Mouse (Mus musculus): ENCODE results near the gene Rprml. TPM values are rescaled to one million over a fixed set of nuclear protein-coding genes. Genes with fewer than 3 reads are reported as not detected.
"Not testable (repeated sequence)": the region's sequence is repeated elsewhere in the genome, so short reads cannot be mapped to it uniquely, and the experiment has no call there.

The Rprml gene
- polyA plus RNA-seq, 1 experiment from 2014 or later, result not detected

DNA sequence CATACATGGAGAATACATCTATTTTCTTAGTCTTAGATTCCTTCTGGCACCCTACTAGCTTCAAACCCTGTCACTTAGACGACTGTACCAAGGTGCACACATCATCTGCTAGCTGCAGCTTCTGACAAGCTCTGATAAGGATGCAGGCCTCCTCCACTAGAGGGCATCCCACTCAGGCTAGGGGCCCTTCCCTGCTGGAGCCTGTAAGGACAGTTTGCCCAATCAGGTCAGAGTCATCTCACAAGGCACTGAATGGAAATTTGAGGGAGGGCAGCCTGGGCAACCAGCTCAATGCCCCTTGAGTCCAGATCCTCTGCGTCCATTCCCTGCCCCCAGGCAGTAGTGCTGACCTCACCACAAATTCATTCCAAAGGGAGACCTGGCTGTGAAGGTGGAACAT, 27.7 kb downstream of the Rprml start:
- not testable (repeated sequence) for H3K4me2 ChIP-seq (replicated peaks; ENCODE audit: low read depth, low read length); H3K27ac ChIP-seq (ENCODE audit: low read depth, low read length); H3K9me3 ChIP-seq (ENCODE audit: control insufficient read depth, low read length); H3K4me3 ChIP-seq (ENCODE audit: low read length); ATAC-seq (ENCODE audit: low FRiP score, low TSS enrichment); H3K4me1 ChIP-seq (ENCODE audit: control insufficient read depth, insufficient read depth, low read length); H3K9ac ChIP-seq (ENCODE audit: low read depth, low read length); H3K27me3 ChIP-seq (ENCODE audit: control insufficient read depth, insufficient read depth, low read length)
- 42% methylated on average over 2 of the region's 2 CpGs for WGBS
- peaks cover 51% of the 10 kb centered on the region for H3K36me3 ChIP-seq (ENCODE audit: control insufficient read depth, insufficient read depth, low read length)

DNA sequence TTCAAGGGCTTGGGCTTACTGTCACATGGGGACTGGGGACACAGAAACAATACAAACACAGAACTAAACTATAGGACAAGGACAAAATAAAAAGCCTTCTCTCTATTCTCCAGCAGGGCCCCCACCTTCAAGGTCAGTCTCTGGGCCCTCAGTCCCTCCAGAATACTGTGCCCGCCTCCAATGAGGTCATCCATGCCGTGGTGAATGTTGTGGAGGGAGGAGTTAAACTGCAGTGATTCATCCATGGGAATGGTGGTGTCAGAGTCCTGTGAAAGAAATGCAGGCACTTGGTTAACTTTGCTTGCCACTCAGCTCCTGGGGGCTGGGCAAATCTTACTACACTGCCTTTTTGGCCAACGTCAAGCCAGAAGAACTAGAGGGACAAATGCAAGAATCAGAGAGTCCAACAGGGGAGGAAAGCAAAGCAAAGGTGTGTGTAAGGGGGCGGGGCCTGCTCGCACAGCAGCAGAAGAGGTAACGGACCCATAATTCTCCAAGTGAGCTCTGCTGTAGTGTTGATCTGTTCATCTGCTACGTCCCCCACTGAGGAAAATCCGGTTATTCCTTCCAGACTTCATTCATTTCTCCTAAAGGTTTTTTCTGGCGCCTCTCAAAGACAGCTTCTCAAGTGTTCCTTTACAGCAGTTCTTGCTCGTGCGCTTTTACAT, 34.4 kb downstream of the Rprml start:
- H3K9ac ChIP-seq (ENCODE audit: low read depth, low read length), result no peak overlapping the region
- H3K9me3 ChIP-seq (ENCODE audit: control insufficient read depth, low read length), result no peaks in the 10 kb centered on the region
- no peak overlapping the region for H3K27ac ChIP-seq (ENCODE audit: low read depth, low read length)
- ATAC-seq (ENCODE audit: low FRiP score, low TSS enrichment), result no peak
- 82% methylated on average over 11 of the region's 11 CpGs for whole genome bisulfite sequencing
- no peaks in the 10 kb centered on the region for H3K27me3 ChIP-seq (ENCODE audit: control insufficient read depth, insufficient read depth, low read length)
- H3K4me3 ChIP-seq (ENCODE audit: low read length), result no peak overlapping the region
- no peak overlapping the region for H3K4me2 ChIP-seq (replicated peaks; ENCODE audit: low read depth, low read length)
- peaks cover 90% of the 10 kb centered on the region for H3K36me3 ChIP-seq (ENCODE audit: control insufficient read depth, insufficient read depth, low read length)
- H3K4me1 ChIP-seq (ENCODE audit: control insufficient read depth, insufficient read depth, low read length), result no peaks in the 10 kb centered on the region; the same call in 1 of the 2 replicates

DNA sequence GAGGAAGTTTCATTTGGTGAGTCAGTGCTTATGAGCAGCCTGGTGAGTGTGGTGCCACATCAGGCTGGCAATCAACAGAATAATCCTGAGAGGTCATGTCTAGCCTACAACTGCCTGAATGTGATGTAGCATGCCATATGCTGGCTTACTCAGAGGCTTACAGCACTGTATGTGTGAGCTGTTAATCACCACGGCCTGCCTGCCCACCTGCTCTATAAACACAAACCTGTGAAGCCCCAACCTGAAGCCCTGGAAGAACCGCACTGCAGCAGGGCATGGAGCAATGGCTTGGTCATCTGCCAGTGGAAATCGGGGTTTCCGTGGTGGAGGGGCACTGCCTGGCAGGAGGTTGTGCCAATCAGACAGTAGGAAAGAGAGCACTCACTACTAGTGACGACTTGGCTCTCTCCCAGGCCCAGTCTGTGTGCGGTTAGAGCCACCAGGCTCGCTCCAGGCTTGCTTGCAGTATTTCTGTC, 35.9 kb downstream of the Rprml start:
- Histone ChIP-seq H3K27ac (ENCODE audit: low read depth, low read length) (no peak overlapping the region), H3K4me1 (ENCODE audit: control insufficient read depth, insufficient read depth, low read length) (peaks cover 5% of the 10 kb centered on the region; the same call in 1 of the 2 replicates), H3K4me2 (replicated peaks; ENCODE audit: low read depth, low read length) (no peak overlapping the region), H3K9me3 (ENCODE audit: control insufficient read depth, low read length) (no peaks in the 10 kb centered on the region), H3K4me3 (ENCODE audit: low read length) (no peak overlapping the region), H3K9ac (ENCODE audit: low read depth, low read length) (no peak overlapping the region), H3K27me3 (ENCODE audit: control insufficient read depth, insufficient read depth, low read length) (no peaks in the 10 kb centered on the region), H3K36me3 (ENCODE audit: control insufficient read depth, insufficient read depth, low read length) (peaks cover 78% of the 10 kb centered on the region)
- WGBS, result 85% methylated on average over 7 of the region's 7 CpGs
- ATAC-seq (ENCODE audit: low FRiP score, low TSS enrichment), result no peak

DNA sequence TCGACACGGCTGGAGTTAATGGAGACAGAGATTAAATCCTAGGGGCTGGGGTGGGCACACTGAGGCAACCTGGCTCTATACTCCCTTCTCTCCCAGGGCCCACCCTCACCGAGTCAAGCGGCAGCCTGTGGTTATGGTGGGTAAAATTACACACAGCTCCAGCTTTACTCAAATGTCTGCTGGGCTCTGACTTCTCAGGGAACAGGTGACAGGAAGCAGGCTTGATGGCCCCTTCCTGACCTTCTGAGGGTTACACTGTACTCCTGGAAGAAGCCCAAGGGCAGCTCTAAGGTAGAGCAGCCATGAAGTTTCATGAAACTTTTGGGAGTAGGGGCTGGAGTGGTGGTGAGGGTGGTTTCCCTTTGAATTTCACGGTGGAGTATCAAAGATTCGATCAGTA, 37.3 kb downstream of the Rprml start:
- H3K9me3 ChIP-seq (ENCODE audit: control insufficient read depth, low read length), result no peaks in the 10 kb centered on the region
- peak overlapping the region; percentile 63 for H3K27ac ChIP-seq (ENCODE audit: low read depth, low read length)
- ATAC-seq (ENCODE audit: low FRiP score, low TSS enrichment), result peak; percentile 44; the same call in 1 of the 2 replicates
- no peak overlapping the region for H3K4me3 ChIP-seq (ENCODE audit: low read length)
- peaks cover 5% of the 10 kb centered on the region; the same call in 1 of the 2 replicates for H3K4me1 ChIP-seq (ENCODE audit: control insufficient read depth, insufficient read depth, low read length)
- H3K36me3 ChIP-seq (ENCODE audit: control insufficient read depth, insufficient read depth, low read length), result peaks cover 64% of the 10 kb centered on the region
- H3K4me2 ChIP-seq (replicated peaks; ENCODE audit: low read depth, low read length), result no peak overlapping the region
- 67% methylated on average over 6 of the region's 6 CpGs for WGBS
- no peaks in the 10 kb centered on the region for H3K27me3 ChIP-seq (ENCODE audit: control insufficient read depth, insufficient read depth, low read length)
- 0 out of 2 replicates have a peak overlapping the region, but pooled peaks have one; percentile 7 for H3K9ac ChIP-seq (ENCODE audit: low read depth, low read length)

DNA sequence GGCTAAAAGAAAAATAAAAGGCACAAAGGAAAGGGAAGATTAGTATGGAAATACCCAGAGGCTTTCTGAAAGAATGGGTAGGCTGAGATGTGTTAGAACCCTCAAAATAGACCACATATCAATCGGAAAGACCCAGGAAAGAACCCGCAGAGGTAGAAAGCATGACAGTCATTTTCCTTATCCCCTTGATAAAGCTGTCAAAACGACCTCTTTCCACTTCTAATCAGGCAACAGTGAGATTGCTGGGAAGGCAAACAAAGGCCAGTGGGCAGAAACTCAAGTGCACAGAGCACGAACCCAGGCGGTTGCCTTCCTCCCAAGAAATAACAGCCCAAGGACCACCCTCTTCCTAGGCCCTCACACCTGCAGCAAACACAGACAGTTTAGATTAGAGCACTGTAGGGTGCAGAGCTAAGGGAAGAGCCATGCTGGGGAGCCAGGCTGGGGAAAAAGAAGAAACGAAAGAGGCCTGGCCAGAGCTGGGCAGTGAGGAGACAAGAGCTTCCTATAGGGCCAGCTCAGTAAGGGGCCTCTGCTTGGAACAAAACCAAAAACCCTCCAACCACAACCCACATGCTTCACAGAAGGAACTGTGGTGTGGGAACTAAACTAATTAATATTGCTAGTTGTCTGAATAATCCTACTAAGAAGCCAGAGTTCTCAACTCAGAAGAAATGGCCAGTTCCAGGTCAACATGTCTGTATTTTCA, 39.1 kb downstream of the Rprml start:
- Histone ChIP-seq H3K27ac (ENCODE audit: low read depth, low read length) (peak overlapping the region; percentile 47; the same call in 1 of the 2 replicates), H3K9ac (ENCODE audit: low read depth, low read length) (no peak overlapping the region), H3K36me3 (ENCODE audit: control insufficient read depth, insufficient read depth, low read length) (peaks cover 48% of the 10 kb centered on the region), H3K27me3 (ENCODE audit: control insufficient read depth, insufficient read depth, low read length) (no peaks in the 10 kb centered on the region), H3K4me1 (ENCODE audit: control insufficient read depth, insufficient read depth, low read length) (peaks cover 5% of the 10 kb centered on the region; the same call in 1 of the 2 replicates), H3K9me3 (ENCODE audit: control insufficient read depth, low read length) (no peaks in the 10 kb centered on the region), H3K4me2 (replicated peaks; ENCODE audit: low read depth, low read length) (no peak overlapping the region), H3K4me3 (ENCODE audit: low read length) (no peak overlapping the region)
- WGBS, result 75% methylated on average over 6 of the region's 6 CpGs
- ATAC-seq (ENCODE audit: low FRiP score, low TSS enrichment), result no peak

DNA sequence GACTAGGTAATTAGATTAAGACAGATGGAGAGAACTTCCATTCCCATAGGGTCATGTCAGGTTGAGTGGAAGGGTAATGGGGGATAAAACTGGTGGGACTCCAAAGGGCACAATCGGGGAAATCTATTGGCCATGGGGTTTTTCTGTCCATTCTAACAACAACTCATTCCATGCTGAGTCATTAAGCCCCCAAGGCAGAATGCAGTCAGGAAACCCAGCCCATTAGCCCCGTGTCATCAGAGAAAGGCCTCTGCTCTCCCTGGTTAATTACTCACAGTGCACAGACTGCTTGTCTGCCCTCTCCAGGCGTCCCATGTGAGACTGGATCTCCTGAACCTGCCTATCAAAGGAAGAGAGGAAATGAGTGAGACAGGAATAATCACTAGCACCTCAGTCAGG, 39.6 kb downstream of the Rprml start:
- peak; percentile 39; the same call in 1 of the 2 replicates for ATAC-seq (ENCODE audit: low FRiP score, low TSS enrichment)
- peaks cover 42% of the 10 kb centered on the region for H3K36me3 ChIP-seq (ENCODE audit: control insufficient read depth, insufficient read depth, low read length)
- no peaks in the 10 kb centered on the region for H3K27me3 ChIP-seq (ENCODE audit: control insufficient read depth, insufficient read depth, low read length)
- H3K4me2 ChIP-seq (replicated peaks; ENCODE audit: low read depth, low read length), result no peak overlapping the region
- no peak overlapping the region for H3K9ac ChIP-seq (ENCODE audit: low read depth, low read length)
- H3K4me1 ChIP-seq (ENCODE audit: control insufficient read depth, insufficient read depth, low read length), result peaks cover 5% of the 10 kb centered on the region; the same call in 1 of the 2 replicates
- no peak overlapping the region for H3K27ac ChIP-seq (ENCODE audit: low read depth, low read length)
- no peak overlapping the region for H3K4me3 ChIP-seq (ENCODE audit: low read length)
- 31% methylated on average over 3 of the region's 3 CpGs for WGBS
- no peaks in the 10 kb centered on the region for H3K9me3 ChIP-seq (ENCODE audit: control insufficient read depth, low read length)

DNA sequence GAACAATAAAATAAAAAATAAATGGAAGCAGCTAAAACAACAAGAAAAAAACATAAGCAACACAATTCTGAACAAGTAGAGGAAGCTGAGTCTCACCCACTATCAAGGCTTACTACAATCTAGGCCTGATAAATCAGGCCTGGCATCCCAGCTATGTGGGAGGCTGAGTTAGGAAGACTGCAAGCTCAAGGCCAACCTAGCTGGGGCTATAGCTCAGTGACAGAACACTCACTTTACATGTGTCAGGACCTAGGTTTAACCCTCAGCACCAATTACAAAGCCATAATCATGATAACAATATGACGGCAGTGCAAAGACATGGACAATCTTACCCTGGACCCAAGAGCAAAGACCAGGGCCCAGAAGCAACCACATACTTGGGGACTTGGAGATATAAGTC, 41.7 kb downstream of the Rprml start:
- peaks cover 22% of the 10 kb centered on the region for H3K36me3 ChIP-seq (ENCODE audit: control insufficient read depth, insufficient read depth, low read length)
- peaks cover 5% of the 10 kb centered on the region; the same call in 1 of the 2 replicates for H3K4me1 ChIP-seq (ENCODE audit: control insufficient read depth, insufficient read depth, low read length)
- no peak overlapping the region for H3K4me3 ChIP-seq (ENCODE audit: low read length)
- H3K27me3 ChIP-seq (ENCODE audit: control insufficient read depth, insufficient read depth, low read length), result no peaks in the 10 kb centered on the region
- H3K9ac ChIP-seq (ENCODE audit: low read depth, low read length), result no peak overlapping the region
- WGBS, result 89% methylated on average over 1 of the region's 1 CpGs
- no peak overlapping the region for H3K4me2 ChIP-seq (replicated peaks; ENCODE audit: low read depth, low read length)
- no peak for ATAC-seq (ENCODE audit: low FRiP score, low TSS enrichment)
- no peak overlapping the region for H3K27ac ChIP-seq (ENCODE audit: low read depth, low read length)
- no peaks in the 10 kb centered on the region for H3K9me3 ChIP-seq (ENCODE audit: control insufficient read depth, low read length)

DNA sequence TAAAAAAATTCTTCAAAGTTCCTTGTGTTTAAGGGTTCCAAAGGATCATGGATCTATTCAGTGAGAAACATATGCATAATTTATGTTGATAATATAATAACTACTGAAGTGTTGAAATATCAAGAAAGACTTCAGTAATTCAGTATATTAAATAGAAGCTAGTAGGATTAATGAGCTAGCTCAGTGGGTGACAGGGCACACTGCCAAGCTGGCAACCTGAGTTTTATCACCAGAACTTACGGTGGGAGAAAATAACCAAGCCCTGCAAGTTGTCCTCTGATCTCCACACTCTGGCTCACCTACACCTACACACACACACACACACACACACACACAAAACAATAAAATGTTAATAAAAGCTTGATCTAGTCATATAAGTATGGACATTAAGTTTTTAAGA, 43.9 kb downstream of the Rprml start:
- Histone ChIP-seq H3K27ac (ENCODE audit: low read depth, low read length) (no peak overlapping the region), H3K4me2 (replicated peaks; ENCODE audit: low read depth, low read length) (no peak overlapping the region), H3K27me3 (ENCODE audit: control insufficient read depth, insufficient read depth, low read length) (no peaks in the 10 kb centered on the region), H3K9ac (ENCODE audit: low read depth, low read length) (no peak overlapping the region), H3K4me1 (ENCODE audit: control insufficient read depth, insufficient read depth, low read length) (peaks cover 7% of the 10 kb centered on the region; the same call in 1 of the 2 replicates), H3K4me3 (ENCODE audit: low read length) (no peak overlapping the region), H3K9me3 (ENCODE audit: control insufficient read depth, low read length) (no peaks in the 10 kb centered on the region), H3K36me3 (ENCODE audit: control insufficient read depth, insufficient read depth, low read length) (0 out of 2 replicates have a peak, but pooled peaks cover 4% of the 10 kb centered on the region)
- no peak for ATAC-seq (ENCODE audit: low FRiP score, low TSS enrichment)
- WGBS, result 79% methylated on average over 1 of the region's 1 CpGs

Measured in kidney, embryonic 14.5 days (tissue).